Mouse (Mus musculus): ENCODE measurements around the gene Cdca4. TPM values are rescaled to one million over a fixed set of nuclear protein-coding genes. Genes with fewer than 3 reads are reported as not detected.

Gene Cdca4
- polyA plus RNA-seq, 1 experiment from 2014 or later, result 100 TPM

- Histone ChIP-seq H3K9me3 (no peaks in the 10 kb centered on the region), H3K36me3 (no peaks in the 10 kb centered on the region), H3K4me3 (replicated peaks) (no peak overlapping the region), H3K9ac (no peak overlapping the region), H3K4me2 (0 out of 2 replicates have a peak overlapping the region, but pooled peaks have one; percentile 21), H3K27ac (no peak overlapping the region), H3K4me1 (peaks cover 26% of the 10 kb centered on the region), H3K27me3 (replicated peaks) (peaks cover 15% of the 10 kb centered on the region)
- WGBS, result 5% methylated on average over 16 of the region's 16 CpGs
- no peak for ATAC-seq (ENCODE audit: insufficient read depth, low FRiP score, low read depth)
These were observed 40.6 kb upstream of the Cdca4 start for GRCm38 (mm10) chr12:112869783-112870204.

GRCm38 (mm10) chr12:112868178-112869087 is 39.2 kb upstream of the Cdca4 start, which contains the start of gene Gpr132:
Gene Gpr132 (minus strand): TSS chr12:112868228.
- no peaks in the 10 kb centered on the region for H3K9me3 ChIP-seq
- H3K27me3 ChIP-seq (replicated peaks), result 0 out of 2 replicates have a peak, but pooled peaks cover 4% of the 10 kb centered on the region
- ATAC-seq (ENCODE audit: insufficient read depth, low FRiP score, low read depth), result no peak
- no peak within 1 kb of the TSS for H3K4me2 ChIP-seq
- H3K27ac ChIP-seq, result no peak within 1 kb of the TSS
- no peak within 1 kb of the TSS for H3K9ac ChIP-seq
- no peak within 1 kb of the TSS for H3K4me3 ChIP-seq (replicated peaks)
- 63% methylated on average over 13 of the region's 13 CpGs for WGBS
- H3K4me1 ChIP-seq, result peaks cover 19% of the 10 kb centered on the region
- H3K36me3 ChIP-seq, result no peaks in the 10 kb centered on the region

GRCm38 (mm10) chr12:112867106-112867674 is 38.0 kb upstream of the Cdca4 start:
- Histone ChIP-seq H3K4me2 (no peak overlapping the region), H3K9me3 (no peaks in the 10 kb centered on the region), H3K4me1 (peaks cover 19% of the 10 kb centered on the region), H3K9ac (no peak overlapping the region), H3K27ac (no peak overlapping the region), H3K27me3 (replicated peaks) (0 out of 2 replicates have a peak, but pooled peaks cover 4% of the 10 kb centered on the region), H3K4me3 (replicated peaks) (no peak overlapping the region), H3K36me3 (no peaks in the 10 kb centered on the region)
- WGBS, result 85% methylated on average over 7 of the region's 7 CpGs
- no peak for ATAC-seq (ENCODE audit: insufficient read depth, low FRiP score, low read depth)

GRCm38 (mm10) chr12:112866467-112867080 is 37.4 kb upstream of the Cdca4 start:
- Histone ChIP-seq H3K36me3 (no peaks in the 10 kb centered on the region), H3K9ac (no peak overlapping the region), H3K27ac (no peak overlapping the region; the same call in 1 of the 2 replicates), H3K4me3 (replicated peaks) (no peak overlapping the region), H3K4me1 (peaks cover 19% of the 10 kb centered on the region), H3K9me3 (no peaks in the 10 kb centered on the region), H3K27me3 (replicated peaks) (no peaks in the 10 kb centered on the region), H3K4me2 (no peak overlapping the region)
- ATAC-seq (ENCODE audit: insufficient read depth, low FRiP score, low read depth), result no peak
- 47% methylated on average over 8 of the region's 8 CpGs for WGBS

- Histone ChIP-seq H3K27ac (no peak overlapping the region), H3K4me2 (no peak overlapping the region), H3K9ac (no peak overlapping the region), H3K9me3 (no peaks in the 10 kb centered on the region), H3K4me1 (peaks cover 10% of the 10 kb centered on the region), H3K27me3 (replicated peaks) (no peaks in the 10 kb centered on the region), H3K36me3 (no peaks in the 10 kb centered on the region), H3K4me3 (replicated peaks) (no peak overlapping the region)
- WGBS, result 73% methylated on average over 7 of the region's 7 CpGs
- no peak for ATAC-seq (ENCODE audit: insufficient read depth, low FRiP score, low read depth)
These were observed 35.6 kb upstream of the Cdca4 start for GRCm38 (mm10) chr12:112864804-112865203.

- H3K27me3 ChIP-seq (replicated peaks), result no peaks in the 10 kb centered on the region
- H3K36me3 ChIP-seq, result no peaks in the 10 kb centered on the region
- H3K4me2 ChIP-seq, result no peak overlapping the region
- H3K9me3 ChIP-seq, result no peaks in the 10 kb centered on the region
- no peak overlapping the region for H3K27ac ChIP-seq
- no peak for ATAC-seq (ENCODE audit: insufficient read depth, low FRiP score, low read depth)
- H3K4me3 ChIP-seq (replicated peaks), result no peak overlapping the region
- 53% methylated on average over 9 of the region's 9 CpGs for WGBS
- no peak overlapping the region for H3K9ac ChIP-seq
- peaks cover 4% of the 10 kb centered on the region for H3K4me1 ChIP-seq
These were observed 32.7 kb upstream of the Cdca4 start for GRCm38 (mm10) chr12:112861911-112862321.

- Histone ChIP-seq H3K9ac (no peak overlapping the region), H3K36me3 (no peaks in the 10 kb centered on the region), H3K27ac (no peak overlapping the region), H3K4me3 (replicated peaks) (no peak overlapping the region), H3K9me3 (no peaks in the 10 kb centered on the region), H3K4me2 (no peak overlapping the region), H3K4me1 (no peaks in the 10 kb centered on the region), H3K27me3 (replicated peaks) (no peaks in the 10 kb centered on the region)
- ATAC-seq (ENCODE audit: insufficient read depth, low FRiP score, low read depth), result no peak; the same call in 1 of the 2 replicates
- 54% methylated on average over 7 of the region's 7 CpGs for WGBS
These were observed 31.5 kb upstream of the Cdca4 start for GRCm38 (mm10) chr12:112860765-112861164.

GRCm38 (mm10) chr12:112859930-112860329 is 30.7 kb upstream of the Cdca4 start:
- Histone ChIP-seq H3K4me1 (no peaks in the 10 kb centered on the region), H3K4me3 (replicated peaks) (no peak overlapping the region), H3K27me3 (replicated peaks) (no peaks in the 10 kb centered on the region), H3K4me2 (no peak overlapping the region), H3K36me3 (no peaks in the 10 kb centered on the region), H3K9ac (no peak overlapping the region), H3K27ac (no peak overlapping the region), H3K9me3 (no peaks in the 10 kb centered on the region)
- WGBS, result 53% methylated on average over 8 of the region's 8 CpGs
- no peak for ATAC-seq (ENCODE audit: insufficient read depth, low FRiP score, low read depth)

- Histone ChIP-seq H3K9me3 (no peaks in the 10 kb centered on the region), H3K27me3 (replicated peaks) (no peaks in the 10 kb centered on the region), H3K4me3 (replicated peaks) (no peak overlapping the region), H3K4me2 (no peak overlapping the region), H3K27ac (no peak overlapping the region), H3K36me3 (no peaks in the 10 kb centered on the region), H3K4me1 (no peaks in the 10 kb centered on the region), H3K9ac (no peak overlapping the region)
- 88% methylated on average over 9 of the region's 9 CpGs for WGBS
- no peak for ATAC-seq (ENCODE audit: insufficient read depth, low FRiP score, low read depth)
These were observed 29.5 kb upstream of the Cdca4 start for GRCm38 (mm10) chr12:112858581-112859336.

GRCm38 (mm10) chr12:112857021-112857925 is 28.1 kb upstream of the Cdca4 start:
- Histone ChIP-seq H3K9me3 (no peaks in the 10 kb centered on the region), H3K9ac (no peak overlapping the region), H3K27ac (no peak overlapping the region), H3K4me3 (replicated peaks) (no peak overlapping the region), H3K4me1 (no peaks in the 10 kb centered on the region), H3K36me3 (no peaks in the 10 kb centered on the region), H3K27me3 (replicated peaks) (no peaks in the 10 kb centered on the region), H3K4me2 (no peak overlapping the region)
- 61% methylated on average over 9 of the region's 9 CpGs for WGBS
- no peak for ATAC-seq (ENCODE audit: insufficient read depth, low FRiP score, low read depth)

- H3K9ac ChIP-seq, result no peak overlapping the region
- no peak overlapping the region for H3K4me3 ChIP-seq (replicated peaks)
- no peak for ATAC-seq (ENCODE audit: insufficient read depth, low FRiP score, low read depth)
- 92% methylated on average over 3 of the region's 3 CpGs for WGBS
- no peaks in the 10 kb centered on the region for H3K4me1 ChIP-seq
- no peak overlapping the region for H3K27ac ChIP-seq
- H3K4me2 ChIP-seq, result no peak overlapping the region
- H3K9me3 ChIP-seq, result no peaks in the 10 kb centered on the region
- H3K27me3 ChIP-seq (replicated peaks), result no peaks in the 10 kb centered on the region
- no peaks in the 10 kb centered on the region for H3K36me3 ChIP-seq
These were observed 27.1 kb upstream of the Cdca4 start for GRCm38 (mm10) chr12:112856338-112856737.

Measured in stomach, embryonic 15.5 days (tissue).